Mouse (Mus musculus) urinary bladder, adult 2 months (tissue): ENCODE results near the gene Iqcg. TPM values are rescaled to one million over a fixed set of nuclear protein-coding genes. Genes with fewer than 3 reads are reported as not detected.

Experiments used
- DNase-seq: peaks from one replicate; pipeline ENCODE4 v3.0.0; 2022; ENCODE audit warnings: low spot score
- polyA plus RNA-seq: library from polyadenylated mRNA; depleted of rRNA; stranded (reverse); fragments of >200 nt; gene quantifications from 2 replicates; pipeline ENCODE4 v1.2.3, GENCODE M21; 2012; rRNA removed

Iqcg gene
- polyA plus RNA-seq, 1 experiment = 0.29 TPM

DNA sequence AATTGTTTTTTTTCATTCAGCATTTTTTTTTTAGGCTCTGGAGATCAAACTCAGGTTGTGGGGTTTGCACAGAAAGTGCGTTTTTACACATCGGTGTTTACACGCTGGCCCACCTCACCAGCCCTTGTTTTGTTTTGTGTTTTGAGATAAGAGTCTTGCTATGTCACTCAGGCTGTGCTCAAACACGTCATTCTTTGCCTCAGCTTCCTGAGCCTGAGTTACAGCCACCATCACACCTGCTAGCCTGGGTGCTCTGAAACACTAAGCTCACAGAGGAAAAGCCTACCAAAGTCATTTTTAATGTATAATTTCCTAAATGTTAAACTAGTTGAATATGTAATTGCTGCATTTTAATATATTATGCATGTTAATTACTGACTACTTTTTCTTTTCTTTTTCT lies 74.6 kb downstream of the Iqcg start:
- DNase-seq = no peak

DNA sequence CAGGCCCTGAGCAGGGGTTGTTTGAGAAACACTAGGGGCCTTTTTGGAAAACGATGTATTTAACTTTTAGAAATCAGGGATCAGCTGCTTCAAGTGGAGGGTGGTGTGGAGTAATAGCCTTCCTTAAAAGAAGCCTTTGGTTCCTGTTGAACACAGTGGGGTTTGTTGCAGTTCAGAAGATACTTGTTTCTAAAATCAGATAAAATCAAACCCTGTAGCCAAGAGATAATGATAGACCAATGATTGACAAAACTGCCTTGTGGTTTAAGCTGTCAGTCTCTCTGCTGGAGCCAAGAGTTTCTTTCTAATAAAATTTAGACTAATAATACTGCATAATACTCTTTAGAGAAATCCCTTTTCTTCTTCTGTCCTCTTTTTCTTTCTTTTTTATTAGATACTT lies 75.8 kb downstream of the Iqcg start:
- DNase-seq = no peak

DNA sequence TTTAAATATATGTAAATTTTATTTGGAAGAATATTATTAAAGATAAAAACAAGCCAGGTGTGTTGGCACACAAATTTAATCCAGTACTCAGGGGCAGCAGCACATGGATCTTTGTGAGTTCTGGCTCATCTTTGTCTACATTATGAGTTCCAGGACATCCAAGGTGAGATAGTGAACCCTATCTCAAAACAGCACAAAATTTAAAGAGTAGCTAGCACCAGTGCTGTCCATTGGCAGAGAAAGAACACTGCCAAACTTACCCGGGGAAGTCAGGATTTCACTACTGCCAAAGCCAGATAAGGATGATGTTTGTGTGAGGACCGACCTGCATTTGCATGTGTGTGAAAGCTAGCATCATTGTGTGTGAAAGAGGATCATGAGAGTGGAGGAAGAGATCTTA lies 83.0 kb downstream of the Iqcg start:
- no peak for DNase-seq

DNA sequence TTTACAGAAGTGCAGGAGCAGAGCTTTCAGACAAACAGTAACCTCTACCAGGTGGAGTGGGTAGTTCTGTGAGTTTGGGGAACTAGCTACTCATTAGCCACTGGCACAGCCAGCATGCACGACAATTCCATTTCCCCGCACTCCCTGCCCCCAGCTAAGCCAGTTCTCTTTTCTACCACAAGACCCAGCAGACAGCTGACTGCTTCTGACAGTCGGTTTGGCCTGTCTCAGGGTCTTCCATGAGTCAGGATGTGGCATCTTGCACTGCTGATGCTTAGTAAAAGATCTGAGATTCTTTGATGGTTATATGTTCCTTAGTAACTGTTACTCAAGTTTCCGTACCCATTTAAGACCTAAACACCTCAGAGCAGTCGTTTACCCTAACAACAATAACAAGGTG lies 83.5 kb downstream of the Iqcg start:
- DNase-seq = no peak

Other genes starting within 250 kb of the Iqcg start
- gene Smbd1, start 245.7 kb downstream of the Iqcg start, polyA plus RNA-seq = not detected in 2 replicates
- gene Fyttd1, start 178.7 kb downstream of the Iqcg start, polyA plus RNA-seq = 49.7 and 51.4 TPM in 2 replicates
- 38.1 and 38.6 TPM in 2 replicates for gene Rubcn, start 178.5 kb downstream of the Iqcg start, polyA plus RNA-seq
- 25.1 and 26.9 TPM in 2 replicates for gene Lrch3, start 142.1 kb downstream of the Iqcg start, polyA plus RNA-seq
- 1,609 and 1,643 TPM in 2 replicates for gene Rpl35a, start 235 bp upstream of the Iqcg start, polyA plus RNA-seq
- gene Lmln, start 6.3 kb upstream of the Iqcg start, polyA plus RNA-seq = 1.8 and 1.9 TPM in 2 replicates
- 12.1 and 13.6 TPM in 2 replicates for gene Osbpl11, start 128.9 kb upstream of the Iqcg start, polyA plus RNA-seq
- 21.2 and 29.7 TPM in 2 replicates for gene Snx4, start 195.2 kb upstream of the Iqcg start, polyA plus RNA-seq